Mouse (Mus musculus): ENCODE data around the gene Elp5. TPM values are rescaled to one million over a fixed set of nuclear protein-coding genes. Genes with fewer than 3 reads are reported as not detected.
"Not testable (repeated sequence)": the region's sequence is repeated elsewhere in the genome, so short reads cannot be mapped to it uniquely, and the experiment has no call there.

Elp5 gene
- polyA plus RNA-seq, 1 experiment from 2014 or later = 111 TPM

DNA sequence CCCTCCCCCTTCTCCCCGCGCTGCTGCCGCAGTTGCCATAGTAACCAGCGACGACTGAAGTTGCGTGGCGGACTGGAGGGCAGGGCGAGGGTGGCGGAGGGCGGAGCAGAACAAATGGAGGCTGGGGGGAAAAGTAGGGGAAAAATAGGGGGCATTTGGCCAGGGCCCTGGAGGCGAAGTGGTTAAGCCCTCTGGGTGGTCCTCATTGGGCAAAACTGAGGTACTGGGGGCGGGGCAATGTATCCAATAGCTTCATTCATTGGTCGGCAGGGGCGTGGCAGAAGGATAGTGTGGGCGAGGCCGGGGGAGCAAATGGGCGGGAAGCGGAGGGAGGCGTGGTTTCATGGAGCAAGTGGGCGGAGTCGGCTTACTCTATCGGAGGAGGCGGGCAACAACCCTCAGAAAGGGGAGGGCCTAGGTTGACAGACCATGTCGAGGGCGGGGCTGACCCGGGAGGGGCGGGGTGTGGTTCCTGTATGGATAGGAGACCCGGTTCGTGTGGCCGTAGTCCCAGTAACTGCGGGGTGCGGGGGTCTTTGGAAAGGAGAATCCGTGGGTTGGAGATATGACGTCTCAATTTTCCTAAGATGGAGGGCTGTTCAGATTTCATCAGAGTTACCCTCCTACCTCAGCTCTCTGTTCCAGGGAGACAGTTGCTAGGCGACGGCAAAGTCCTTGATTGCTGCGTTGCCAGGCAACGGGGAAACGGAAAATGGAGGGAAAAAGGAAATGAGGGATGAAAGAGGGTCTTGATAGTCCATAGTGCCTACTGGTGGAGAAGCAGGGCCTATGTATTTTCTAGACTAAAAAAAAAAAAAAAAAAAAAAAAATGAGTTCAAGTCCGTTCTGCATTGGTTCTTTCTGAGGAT, 39.2 kb upstream of the Elp5 start:
- peaks cover 83% of the 10 kb centered on the region for H3K4me1 ChIP-seq
- H3K4me2 ChIP-seq = peak overlapping the region; percentile 90
- no peaks in the 10 kb centered on the region for H3K27me3 ChIP-seq
- 0 out of 2 replicates have a peak overlapping the region, but pooled peaks have one; percentile 17 for H3K9ac ChIP-seq
- H3K36me3 ChIP-seq = no peaks in the 10 kb centered on the region
- peak overlapping the region; percentile 68 for H3K4me3 ChIP-seq
- peak; percentile 72 for ATAC-seq (ENCODE audit: insufficient number of reproducible peaks, low FRiP score, low TSS enrichment, low read depth)
- H3K27ac ChIP-seq = peak overlapping the region; percentile 95
- WGBS = 2% methylated on average over 39 of the region's 40 CpGs
- no peaks in the 10 kb centered on the region for H3K9me3 ChIP-seq

GRCm38 (mm10) chr11:70020731-70021263, 38.5 kb upstream of the Elp5 start:
- peak overlapping the region; percentile 95 for H3K27ac ChIP-seq
- 2% methylated on average over 8 of the region's 8 CpGs for WGBS
- peak overlapping the region; percentile 90 for H3K4me2 ChIP-seq
- peak; percentile 75 for ATAC-seq (ENCODE audit: insufficient number of reproducible peaks, low FRiP score, low TSS enrichment, low read depth)
- H3K36me3 ChIP-seq = no peaks in the 10 kb centered on the region
- no peaks in the 10 kb centered on the region for H3K9me3 ChIP-seq
- no peaks in the 10 kb centered on the region for H3K27me3 ChIP-seq
- H3K4me3 ChIP-seq = peak overlapping the region; percentile 68
- H3K9ac ChIP-seq = 0 out of 2 replicates have a peak overlapping the region, but pooled peaks have one; percentile 17
- peaks cover 76% of the 10 kb centered on the region for H3K4me1 ChIP-seq

DNA sequence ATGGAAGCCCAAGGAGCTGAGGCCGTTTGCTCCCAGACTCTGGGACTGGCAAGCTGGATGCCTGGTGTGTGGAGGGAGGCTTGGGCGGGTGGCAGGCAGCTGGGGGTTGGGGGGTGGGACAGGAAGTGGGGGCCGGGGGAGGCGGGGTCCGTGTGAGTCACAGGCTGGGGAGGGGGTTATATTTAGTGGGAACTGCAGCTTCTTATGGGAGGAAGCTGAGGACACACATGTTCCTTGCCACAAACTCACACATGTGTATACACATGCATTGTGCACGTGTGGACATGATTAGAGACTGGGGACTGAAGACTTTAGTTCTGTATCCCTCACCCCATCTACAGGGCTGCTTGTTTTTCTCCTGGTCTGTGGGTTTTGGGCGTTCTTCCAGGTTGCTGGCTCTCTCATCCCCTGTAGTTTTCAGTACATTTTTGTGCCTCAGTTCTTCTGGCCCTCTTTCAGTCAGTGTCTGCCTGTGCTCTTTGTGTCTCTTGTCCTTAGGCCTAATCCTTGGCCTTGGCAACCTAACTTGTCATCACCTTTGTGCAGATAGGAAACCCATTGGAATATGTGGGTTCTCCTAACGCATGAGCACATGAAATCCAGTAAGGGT, 37.8 kb upstream of the Elp5 start:
- Histone ChIP-seq H3K4me1 (peaks cover 71% of the 10 kb centered on the region), H3K9me3 (no peaks in the 10 kb centered on the region)

GRCm38 (mm10) chr11:70019495-70020021, 37.2 kb upstream of the Elp5 start:
- H3K4me1 ChIP-seq = peaks cover 69% of the 10 kb centered on the region
- peak overlapping the region; percentile 68 for H3K4me3 ChIP-seq
- H3K9me3 ChIP-seq = no peaks in the 10 kb centered on the region
- H3K27me3 ChIP-seq = no peaks in the 10 kb centered on the region
- no peaks in the 10 kb centered on the region for H3K36me3 ChIP-seq
- peak overlapping the region; percentile 95 for H3K27ac ChIP-seq
- ATAC-seq (ENCODE audit: insufficient number of reproducible peaks, low FRiP score, low TSS enrichment, low read depth) = no peak
- no peak overlapping the region for H3K9ac ChIP-seq
- H3K4me2 ChIP-seq = peak overlapping the region; percentile 90
- WGBS = 8% methylated on average over 1 of the region's 2 CpGs

More for the DNA sequence above, 37.8 kb upstream of the Elp5 start:
- Histone ChIP-seq H3K4me2 (peak overlapping the region; percentile 90), H3K4me3 (peak overlapping the region; percentile 68), H3K36me3 (no peaks in the 10 kb centered on the region), H3K9ac (no peak overlapping the region), H3K27ac (peak overlapping the region; percentile 95), H3K27me3 (no peaks in the 10 kb centered on the region)
- ATAC-seq (ENCODE audit: insufficient number of reproducible peaks, low FRiP score, low TSS enrichment, low read depth) = no peak
- 12% methylated on average over 8 of the region's 8 CpGs for WGBS

- 2% methylated on average over 24 of the region's 25 CpGs for WGBS
- no peaks in the 10 kb centered on the region for H3K9me3 ChIP-seq
- peak overlapping the region; percentile 90 for H3K4me2 ChIP-seq
- peaks cover 8% of the 10 kb centered on the region for H3K36me3 ChIP-seq
- H3K4me1 ChIP-seq = peaks cover 65% of the 10 kb centered on the region
- no peaks in the 10 kb centered on the region for H3K27me3 ChIP-seq
- ATAC-seq (ENCODE audit: insufficient number of reproducible peaks, low FRiP score, low TSS enrichment, low read depth) = no peak
- peak overlapping the region; percentile 68 for H3K4me3 ChIP-seq
- H3K9ac ChIP-seq = peak overlapping the region; percentile 77
- H3K27ac ChIP-seq = peak overlapping the region; percentile 95
These were observed 36.0 kb upstream of the Elp5 start for GRCm38 (mm10) chr11:70018131-70018990.

GRCm38 (mm10) chr11:70017199-70017767, 35.0 kb upstream of the Elp5 start:
- Histone ChIP-seq H3K4me1 (peaks cover 60% of the 10 kb centered on the region), H3K9me3 (no peaks in the 10 kb centered on the region), H3K27me3 (no peaks in the 10 kb centered on the region), H3K4me3 (no peak overlapping the region), H3K27ac (peak overlapping the region; percentile 95), H3K36me3 (peaks cover 19% of the 10 kb centered on the region), H3K4me2 (peak overlapping the region; percentile 90; the same call in 1 of the 2 replicates), H3K9ac (no peak overlapping the region; the same call in 1 of the 2 replicates)
- 41% methylated on average over 7 of the region's 7 CpGs for WGBS
- ATAC-seq (ENCODE audit: insufficient number of reproducible peaks, low FRiP score, low TSS enrichment, low read depth) = no peak

GRCm38 (mm10) chr11:70016669-70017068, 34.4 kb upstream of the Elp5 start, which contains the start of gene Dlg4:
Gene Dlg4, plus strand, starts transcription at chr11:70016942.
- Histone ChIP-seq H3K4me1 (peaks cover 56% of the 10 kb centered on the region), H3K36me3 (peaks cover 25% of the 10 kb centered on the region), H3K4me3 (peak within 1 kb of the TSS; percentile 68), H3K27me3 (no peaks in the 10 kb centered on the region), H3K27ac (peak within 1 kb of the TSS; percentile 95), H3K9me3 (no peaks in the 10 kb centered on the region), H3K9ac (peak within 1 kb of the TSS; percentile 34; the same call in 1 of the 2 replicates), H3K4me2 (peak within 1 kb of the TSS; percentile 90)
- 85% methylated on average over 3 of the region's 3 CpGs for WGBS
- ATAC-seq (ENCODE audit: insufficient number of reproducible peaks, low FRiP score, low TSS enrichment, low read depth) = no peak

DNA sequence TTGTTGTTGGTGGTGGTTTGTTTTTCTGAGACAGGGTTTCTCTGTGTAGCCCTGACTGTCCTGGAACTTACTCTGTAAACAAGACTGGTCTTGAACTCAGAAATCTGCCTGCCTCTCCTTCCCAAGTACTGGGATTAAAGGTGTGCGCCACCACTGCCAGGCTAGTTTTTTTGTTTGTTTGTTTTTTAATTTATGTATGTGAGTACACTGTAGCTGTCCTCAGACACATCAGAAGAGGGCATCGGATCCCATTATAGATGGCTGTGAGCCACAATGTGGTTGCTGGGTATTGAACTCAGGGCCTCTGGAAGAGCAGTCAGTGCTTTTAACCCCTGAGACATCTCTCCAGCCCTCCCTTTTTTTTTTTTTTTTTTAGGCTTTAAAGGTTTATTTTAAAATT, 33.9 kb upstream of the Elp5 start:
- H3K9me3 ChIP-seq; H3K4me3 ChIP-seq; H3K27me3 ChIP-seq; H3K4me2 ChIP-seq; ATAC-seq (ENCODE audit: insufficient number of reproducible peaks, low FRiP score, low TSS enrichment, low read depth); H3K27ac ChIP-seq; H3K9ac ChIP-seq: not testable (repeated sequence)
- Histone ChIP-seq H3K36me3 (peaks cover 30% of the 10 kb centered on the region), H3K4me1 (peaks cover 51% of the 10 kb centered on the region)
- WGBS = 80% methylated on average over 2 of the region's 2 CpGs

- peak overlapping the region; percentile 56; the same call in 1 of the 2 replicates for H3K9ac ChIP-seq
- H3K4me1 ChIP-seq = peaks cover 46% of the 10 kb centered on the region
- H3K4me2 ChIP-seq = peak overlapping the region; percentile 81
- no peak overlapping the region for H3K27ac ChIP-seq
- H3K9me3 ChIP-seq = no peaks in the 10 kb centered on the region
- H3K27me3 ChIP-seq = no peaks in the 10 kb centered on the region
- 60% methylated on average over 6 of the region's 6 CpGs for WGBS
- ATAC-seq (ENCODE audit: insufficient number of reproducible peaks, low FRiP score, low TSS enrichment, low read depth) = no peak
- H3K4me3 ChIP-seq = no peak overlapping the region
- H3K36me3 ChIP-seq = peaks cover 35% of the 10 kb centered on the region
These were observed 33.4 kb upstream of the Elp5 start for GRCm38 (mm10) chr11:70015677-70016076.

- no peaks in the 10 kb centered on the region for H3K9me3 ChIP-seq
- H3K4me1 ChIP-seq = peaks cover 39% of the 10 kb centered on the region
- H3K4me3 ChIP-seq = peak within 1 kb of the TSS; percentile 67
- no peaks in the 10 kb centered on the region for H3K27me3 ChIP-seq
- H3K27ac ChIP-seq = peak within 1 kb of the TSS; percentile 74
- H3K9ac ChIP-seq = peak within 1 kb of the TSS; percentile 56
- ATAC-seq (ENCODE audit: insufficient number of reproducible peaks, low FRiP score, low TSS enrichment, low read depth) = peak; percentile 69; the same call in 1 of the 2 replicates
- H3K36me3 ChIP-seq = peaks cover 42% of the 10 kb centered on the region
- 1% methylated on average over 35 of the region's 35 CpGs for WGBS
- peak within 1 kb of the TSS; percentile 81 for H3K4me2 ChIP-seq
These were observed 32.7 kb upstream of the Elp5 start, which contains the start of gene Acadvl for GRCm38 (mm10) chr11:70014880-70015558. Gene Acadvl, minus strand, starts transcription at chr11:70015411.
